Mouse (Mus musculus) liver, postnatal 0 days (tissue): ENCODE measurements at regions not wholly inside any gene's neighbourhood (a gene's known extent, or its start where the extent isn't known, plus 50 kb on each side); places are given as distances from the start of the nearest gene placed in this dataset.

ENCODE experiments used
- ATAC-seq: fragments of 200-750 bp; cut with Nextera tagmentation; 2 replicates; pipeline ENCODE4 v1.8.0; 2017; ENCODE audit warnings: mild to moderate bottlenecking, moderate library complexity
- DNase-seq: peaks from one replicate; pipeline ENCODE4 v3.0.0-alpha.2; 2016
- H3K27ac ChIP-seq: fragments of 300-500 bp; sonication (generic); 2 replicates; pipeline ENCODE4 v1.5.1; 2014; ENCODE audit warnings: antibody characterized with exemption, moderate library complexity, mild to moderate bottlenecking, low read depth
- H3K27me3 ChIP-seq: fragments of 300-500 bp; sonication (generic); 2 replicates; pipeline ENCODE4 v1.6.1; 2014; ENCODE audit warnings: low read length, control low read depth, mixed read lengths; ENCODE audit not compliant: insufficient read depth
- H3K36me3 ChIP-seq: fragments of 300-500 bp; sonication (generic); replicated peaks from 2 replicates; pipeline ENCODE4 v1.6.1; 2014; ENCODE audit warnings: mild to moderate bottlenecking, control low read depth, low read length, moderate library complexity, mixed read lengths; ENCODE audit not compliant: insufficient read depth
- H3K4me1 ChIP-seq: fragments of 300-500 bp; sonication (generic); 2 replicates; pipeline ENCODE4 v1.6.1; 2014; ENCODE audit warnings: antibody characterized with exemption, mild to moderate bottlenecking, control low read depth; ENCODE audit not compliant: insufficient read depth
- H3K4me2 ChIP-seq: fragments of 300-500 bp; sonication (generic); 2 replicates; pipeline ENCODE4 v1.6.1; 2014; ENCODE audit warnings: low read depth, mild to moderate bottlenecking, low read length, moderate library complexity, mixed read lengths
- H3K4me3 ChIP-seq: fragments of 300-500 bp; sonication (generic); 2 replicates; pipeline ENCODE4 v1.5.1; 2014; ENCODE audit warnings: low read depth, low read length
- H3K9ac ChIP-seq: fragments of 300-500 bp; sonication (generic); replicated peaks from 2 replicates; pipeline ENCODE4 v1.6.1; 2014; ENCODE audit warnings: mild to moderate bottlenecking, moderate library complexity
- H3K9me3 ChIP-seq: fragments of 300-500 bp; sonication (generic); 2 replicates; pipeline ENCODE4 v1.6.1; 2016; ENCODE audit warnings: mild to moderate bottlenecking, control low read depth, low read length, mixed read lengths
- CTCF ChIP-seq: sonication (generic); IDR thresholded peaks from 2 replicates; pipeline ENCODE4 v1.5.1; 2016; ENCODE audit warnings: antibody characterized with exemption, low read depth
- EP300 ChIP-seq: IDR thresholded peaks from 2 replicates; pipeline ENCODE4 v1.6.1; 2016; ENCODE audit warnings: antibody characterized with exemption, low read depth, mild to moderate bottlenecking
- WGBS: fragments of 180-500 bp; shearing (Covaris S2); extraction: QIAGEN DNeasy Blood & Tissue Kit; methylation state at CpG from one replicate; pipeline ENCODE4 v1.1.7; 2014; ENCODE audit not compliant: insufficient replicate concordance; 5-methylcytosine and 5-hydroxymethylcytosine counted together

DNA sequence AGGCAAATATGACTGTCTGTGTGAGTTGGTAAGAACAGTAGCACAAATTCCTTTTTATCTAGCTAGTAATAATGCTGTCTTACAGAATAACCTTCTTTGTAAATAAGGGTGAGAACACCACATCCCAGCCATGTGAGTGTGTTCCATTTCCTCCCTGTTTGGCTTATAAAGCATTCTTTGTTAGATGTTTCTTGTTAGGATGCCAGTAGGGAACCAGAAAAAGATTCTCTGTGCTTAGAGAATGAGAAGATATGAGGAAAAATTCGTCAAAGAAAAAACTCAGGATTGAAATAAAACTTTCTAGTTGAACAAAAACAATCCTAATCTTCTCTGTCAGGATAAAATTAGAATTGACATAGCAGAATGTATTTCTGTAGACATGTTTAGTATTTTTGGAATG lies 155.3 kb downstream of the Zfp330 start:
- Histone ChIP-seq H3K27me3 (no peaks in the 10 kb centered on the region), H3K4me2 (no peak overlapping the region)

GRCm38 (mm10) chr8:82601556-82601955 lies 172.4 kb downstream of the Zfp330 start:
- no peaks in the 10 kb centered on the region for H3K36me3 ChIP-seq
- no peaks in the 10 kb centered on the region for H3K4me1 ChIP-seq
- H3K4me2 ChIP-seq = no peak overlapping the region
- 49% methylated on average over 3 of the region's 3 CpGs for WGBS
- no peak for DNase-seq
- no peaks in the 10 kb centered on the region for H3K9me3 ChIP-seq
- ATAC-seq = no peak
- no peak overlapping the region for H3K9ac ChIP-seq
- H3K27ac ChIP-seq = no peak overlapping the region
- TF ChIP-seq EP300 = no peak
- TF ChIP-seq CTCF = no peak
- H3K4me3 ChIP-seq = no peak overlapping the region
- no peaks in the 10 kb centered on the region for H3K27me3 ChIP-seq

More for the DNA sequence above, 155.3 kb downstream of the Zfp330 start:
- Histone ChIP-seq H3K27ac (no peak overlapping the region), H3K9me3 (no peaks in the 10 kb centered on the region), H3K36me3 (no peaks in the 10 kb centered on the region), H3K4me1 (no peaks in the 10 kb centered on the region), H3K9ac (no peak overlapping the region), H3K4me3 (no peak overlapping the region)
- TF ChIP-seq EP300 (no peak), CTCF (no peak)
- ATAC-seq (no peak), DNase-seq (no peak)
- WGBS = 41% methylated on average over 1 of the region's 1 CpGs

GRCm38 (mm10) chr8:82573434-82573833 lies 170.4 kb upstream of the Il15 start:
- no peak for ATAC-seq
- TF ChIP-seq CTCF (no peak), EP300 (no peak)
- H3K4me1 ChIP-seq = no peaks in the 10 kb centered on the region
- no peaks in the 10 kb centered on the region for H3K27me3 ChIP-seq
- no peaks in the 10 kb centered on the region for H3K9me3 ChIP-seq
- no peak overlapping the region for H3K27ac ChIP-seq
- H3K9ac ChIP-seq = no peak overlapping the region
- no peak for DNase-seq
- no peak overlapping the region for H3K4me3 ChIP-seq
- H3K36me3 ChIP-seq = no peaks in the 10 kb centered on the region
- 74% methylated on average over 1 of the region's 1 CpGs for WGBS
- H3K4me2 ChIP-seq = no peak overlapping the region

- no peak overlapping the region for H3K4me3 ChIP-seq
- H3K4me1 ChIP-seq = no peaks in the 10 kb centered on the region
- H3K4me2 ChIP-seq = no peak overlapping the region
- H3K9ac ChIP-seq = no peak overlapping the region
- H3K36me3 ChIP-seq = no peaks in the 10 kb centered on the region
- no peaks in the 10 kb centered on the region for H3K27me3 ChIP-seq
- no peak overlapping the region for H3K27ac ChIP-seq
- no peaks in the 10 kb centered on the region for H3K9me3 ChIP-seq
- DNase-seq (no peak), ATAC-seq (no peak)
- TF ChIP-seq EP300 (no peak), CTCF (no peak)
Observed at GRCm38 (mm10) chr8:82538121-82538520, 135.1 kb upstream of the Il15 start.

DNA sequence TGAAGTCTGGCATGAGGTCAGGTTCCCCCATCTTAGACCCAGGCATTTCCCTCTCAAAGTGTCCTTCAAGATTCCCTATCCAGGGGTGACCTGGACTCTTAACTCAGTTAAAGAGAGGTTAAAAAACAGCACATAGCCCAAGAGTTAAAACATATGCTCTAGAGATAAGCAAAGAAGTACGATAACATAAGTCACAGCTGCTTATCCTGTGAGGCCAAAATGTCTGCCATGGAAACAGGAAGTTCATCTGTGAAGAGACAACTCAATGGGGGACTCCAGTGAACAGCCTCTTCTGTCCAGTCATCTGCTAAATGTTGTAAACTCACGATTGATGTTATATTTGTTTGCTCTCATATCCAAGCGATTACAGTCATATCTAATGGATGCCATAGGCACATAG lies 126.1 kb upstream of the Il15 start:
- TF ChIP-seq CTCF (no peak), EP300 (no peak)
- H3K4me3 ChIP-seq = no peak overlapping the region
- no peak overlapping the region for H3K9ac ChIP-seq
- no peaks in the 10 kb centered on the region for H3K9me3 ChIP-seq
- no peak overlapping the region for H3K27ac ChIP-seq
- no peaks in the 10 kb centered on the region for H3K36me3 ChIP-seq
- ATAC-seq = no peak
- no peak for DNase-seq
- 66% methylated on average over 3 of the region's 3 CpGs for WGBS
- H3K27me3 ChIP-seq = no peaks in the 10 kb centered on the region
- no peak overlapping the region for H3K4me2 ChIP-seq
- no peaks in the 10 kb centered on the region for H3K4me1 ChIP-seq

DNA sequence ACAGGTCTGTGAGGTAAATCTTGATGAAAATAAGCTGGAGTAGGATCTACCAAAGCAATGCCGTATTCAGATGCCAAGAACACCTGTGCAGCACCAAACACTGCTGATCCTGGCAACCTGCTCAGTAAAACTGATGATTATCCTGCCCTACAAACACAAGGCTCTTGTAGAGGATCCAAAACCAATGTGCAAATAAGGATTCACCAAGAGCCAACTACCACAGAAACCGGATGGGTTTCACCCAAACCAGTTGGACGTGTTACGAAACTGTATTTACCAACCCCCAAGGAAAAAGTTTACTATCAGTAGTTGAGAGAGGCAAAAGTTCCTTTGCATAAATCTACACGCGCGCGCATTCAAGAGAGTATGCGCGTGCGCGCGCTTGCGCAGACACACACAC lies 120.8 kb upstream of the Il15 start:
- no peak for TF ChIP-seq CTCF
- TF ChIP-seq EP300 = no peak
- DNase-seq (no peak), ATAC-seq (no peak)
- Histone ChIP-seq H3K27ac (no peak overlapping the region), H3K36me3 (no peaks in the 10 kb centered on the region), H3K9ac (no peak overlapping the region), H3K4me2 (no peak overlapping the region), H3K27me3 (no peaks in the 10 kb centered on the region), H3K9me3 (no peaks in the 10 kb centered on the region), H3K4me1 (no peaks in the 10 kb centered on the region), H3K4me3 (no peak overlapping the region)
- 82% methylated on average over 14 of the region's 14 CpGs for WGBS

- Histone ChIP-seq H3K4me3 (no peak overlapping the region), H3K4me1 (no peaks in the 10 kb centered on the region), H3K27me3 (no peaks in the 10 kb centered on the region), H3K9ac (no peak overlapping the region), H3K4me2 (no peak overlapping the region), H3K9me3 (no peaks in the 10 kb centered on the region), H3K36me3 (no peaks in the 10 kb centered on the region), H3K27ac (no peak overlapping the region)
- TF ChIP-seq EP300 (no peak), CTCF (no peak)
- ATAC-seq (no peak), DNase-seq (no peak)
- 71% methylated on average over 2 of the region's 2 CpGs for WGBS
Observed at GRCm38 (mm10) chr8:82498496-82498895, 95.5 kb upstream of the Il15 start.
